Mouse (Mus musculus) heart, adult 11 months (tissue): ENCODE data around the gene Sfmbt2.
A peak's percentile ranks its signal among the peaks of the same experiment; 100 is the strongest.

Experiments
- DNase-seq: peaks from one replicate; pipeline ENCODE4 v3.0.0; 2022

Sfmbt2 gene

DNA sequence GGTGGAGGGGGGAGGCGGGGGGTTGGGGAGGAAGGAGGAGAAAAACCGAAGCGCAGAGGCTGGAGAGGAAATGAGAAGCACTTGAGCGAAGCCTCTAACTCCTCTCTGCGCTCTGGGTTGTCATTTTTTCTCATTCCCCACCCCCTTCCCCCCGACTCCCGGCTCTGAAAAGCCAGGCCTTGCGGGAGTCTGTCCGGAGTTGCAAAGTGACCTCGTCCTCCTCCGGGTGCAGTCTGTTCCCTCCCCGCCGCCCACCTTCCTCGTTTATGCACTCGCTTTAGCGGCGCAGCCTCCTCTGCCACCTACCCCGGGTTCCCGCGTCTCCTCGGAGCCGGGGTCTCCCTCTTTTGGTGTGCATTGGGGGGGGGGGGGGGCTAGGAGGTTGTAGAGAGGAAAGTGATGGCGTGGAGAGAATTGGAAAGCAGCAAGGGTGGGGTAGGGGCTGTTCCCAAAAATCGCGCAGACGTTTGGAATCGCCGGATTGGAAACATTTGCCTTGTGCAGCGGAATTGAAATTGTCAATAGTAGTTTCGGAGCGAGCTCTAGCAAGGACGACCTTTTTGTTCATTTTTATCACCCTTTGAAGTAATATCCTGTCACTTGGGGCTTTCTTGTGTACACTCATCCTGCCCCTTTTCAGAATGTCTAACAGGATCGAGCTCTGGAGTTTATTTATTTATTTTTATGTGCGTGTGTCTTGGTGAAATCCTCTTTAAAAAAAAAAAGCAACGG is 2.6 kb downstream of the Sfmbt2 start:
- DNase-seq: peak; percentile 75

GRCm38 (mm10) chr2:10373508-10374206 is 3.3 kb downstream of the Sfmbt2 start:
- no peak for DNase-seq

DNA sequence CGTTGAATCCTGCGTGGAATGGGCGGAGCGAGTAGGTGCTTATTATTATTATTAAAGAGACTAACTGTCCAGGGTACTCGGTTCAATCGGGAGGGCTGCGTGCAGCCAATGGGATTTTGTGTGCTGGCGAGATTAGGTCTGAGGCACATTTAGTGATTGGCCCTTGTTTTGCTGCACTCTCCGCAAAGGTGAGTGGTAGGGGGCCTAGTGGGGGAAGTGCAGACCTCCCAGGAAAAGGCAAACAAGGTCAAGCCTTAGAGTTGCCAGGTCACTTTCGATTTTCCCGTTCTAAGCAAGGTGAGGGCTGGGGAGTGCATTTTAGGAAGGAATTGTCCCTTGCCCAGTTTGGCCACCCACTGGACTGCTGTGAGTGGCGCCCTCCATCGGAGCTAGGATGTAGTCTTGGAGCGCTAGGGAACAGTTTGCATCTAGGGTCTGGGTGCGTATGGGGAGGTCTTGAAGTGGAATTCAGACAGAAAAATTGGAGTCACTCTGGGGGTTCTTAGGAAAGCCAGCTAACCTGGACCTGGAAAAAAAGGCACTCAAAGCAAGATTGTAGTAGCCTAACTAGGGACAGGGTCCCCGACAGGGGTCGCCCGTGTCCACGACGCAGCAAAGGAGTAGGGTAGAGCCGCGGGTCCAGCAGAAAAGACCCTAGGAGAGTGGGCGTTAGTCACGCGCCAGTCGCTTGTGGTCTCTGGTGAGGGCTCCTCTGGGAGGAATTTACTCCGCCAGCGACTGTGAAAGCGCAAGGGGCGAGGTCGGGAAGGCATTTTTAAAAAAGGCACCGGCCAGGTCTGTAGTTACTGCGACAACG is 4.1 kb downstream of the Sfmbt2 start:
- peak; percentile 83 for DNase-seq

GRCm38 (mm10) chr2:10375024-10375372 is 4.7 kb downstream of the Sfmbt2 start:
- DNase-seq: no peak

- peak; percentile 25 for DNase-seq
Observed at GRCm38 (mm10) chr2:10389988-10390387, 19.7 kb downstream of the Sfmbt2 start.

DNA sequence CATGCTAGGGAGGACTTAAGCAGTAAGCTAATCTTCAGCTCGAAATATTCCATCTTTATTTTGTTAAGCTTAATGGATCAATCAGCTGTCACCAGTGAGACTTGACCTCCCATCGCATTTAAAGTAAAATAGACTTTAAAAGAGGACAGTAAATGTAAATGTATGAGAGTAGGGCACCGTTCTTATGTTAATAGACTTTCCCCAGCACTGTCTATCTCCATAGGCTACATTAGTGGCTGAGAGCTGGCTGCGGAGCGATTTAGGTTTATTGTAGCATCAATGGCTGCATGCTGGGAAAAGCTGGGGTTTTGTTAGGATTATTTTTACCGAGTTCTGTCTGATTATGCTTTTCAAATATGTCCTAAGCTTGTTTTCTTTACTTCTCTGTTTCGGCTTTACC is 20.5 kb downstream of the Sfmbt2 start:
- peak; percentile 21 for DNase-seq

- DNase-seq: no peak
Observed at GRCm38 (mm10) chr2:10395143-10395542, 24.8 kb downstream of the Sfmbt2 start.

DNA sequence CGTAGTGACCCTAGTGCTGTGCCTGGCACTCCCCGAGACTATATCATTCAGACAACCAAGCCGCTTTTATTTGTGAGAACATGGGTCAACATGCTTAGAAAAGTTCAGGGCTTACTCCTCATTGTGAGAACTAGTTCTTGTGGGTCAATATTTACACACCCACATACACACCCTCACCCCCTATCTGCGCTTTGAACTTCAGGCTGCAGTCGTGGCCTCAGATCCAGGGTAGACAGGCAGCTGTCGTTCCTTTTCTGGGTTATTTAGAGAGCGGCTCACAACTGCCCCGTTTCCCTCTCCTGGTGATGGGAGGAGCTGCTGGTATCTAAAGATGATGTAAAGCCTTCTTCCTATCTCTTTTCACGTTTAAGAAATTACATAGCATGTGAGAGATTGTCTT is 27.5 kb downstream of the Sfmbt2 start:
- no peak for DNase-seq

GRCm38 (mm10) chr2:10406151-10406550 is 35.8 kb downstream of the Sfmbt2 start:
- peak; percentile 10 for DNase-seq

- no peak for DNase-seq
Observed at GRCm38 (mm10) chr2:10409422-10409821, 39.1 kb downstream of the Sfmbt2 start.

DNA sequence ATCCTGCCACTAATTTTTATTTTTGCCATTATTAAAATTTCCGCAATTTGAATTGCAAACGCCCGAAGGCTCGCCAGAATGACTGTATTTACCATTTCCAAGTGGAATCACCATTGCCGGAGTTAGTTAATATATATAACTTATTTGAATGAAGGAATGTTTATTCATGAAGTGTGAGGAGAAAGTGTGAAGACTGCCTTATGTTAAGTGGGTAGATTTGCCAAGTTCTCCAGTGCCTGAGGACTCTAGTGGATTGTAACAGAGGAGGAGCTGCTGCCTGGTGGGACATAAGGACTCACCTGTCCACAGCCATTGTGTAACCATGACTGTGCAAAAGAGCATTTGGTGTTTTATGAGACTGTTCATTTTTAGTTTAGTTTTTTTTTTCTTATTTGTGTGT is 39.8 kb downstream of the Sfmbt2 start:
- peak; percentile 4 for DNase-seq

GRCm38 (mm10) chr2:10420944-10421420 is 50.7 kb downstream of the Sfmbt2 start:
- peak; percentile 48 for DNase-seq

- peak; percentile 64 for DNase-seq
Observed at GRCm38 (mm10) chr2:10437290-10437689, 67.0 kb downstream of the Sfmbt2 start.

- peak; percentile 3 for DNase-seq
Observed at GRCm38 (mm10) chr2:10441811-10442210, 71.5 kb downstream of the Sfmbt2 start.

GRCm38 (mm10) chr2:10453577-10453976 is 83.3 kb downstream of the Sfmbt2 start:
- peak; percentile 21 for DNase-seq

DNA sequence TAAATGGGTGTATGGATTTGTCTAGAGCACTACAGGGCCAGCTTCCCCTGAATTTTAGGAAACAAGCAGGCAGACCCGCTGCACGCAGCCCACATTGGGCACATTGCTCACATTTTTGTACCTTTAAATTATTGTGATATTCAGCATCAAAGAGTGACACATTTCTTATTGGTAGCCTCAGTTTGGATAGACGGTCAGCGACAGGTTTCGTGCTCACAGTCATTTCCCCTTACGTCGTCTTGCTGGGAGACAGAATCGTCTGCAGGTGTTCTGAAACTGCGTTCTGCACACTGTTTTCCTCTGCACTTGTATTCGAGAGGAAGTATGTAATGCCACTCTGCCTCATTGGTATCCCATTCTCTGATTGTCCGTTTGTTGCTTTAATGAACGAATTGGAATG is 88.0 kb downstream of the Sfmbt2 start:
- DNase-seq: peak; percentile 56

DNA sequence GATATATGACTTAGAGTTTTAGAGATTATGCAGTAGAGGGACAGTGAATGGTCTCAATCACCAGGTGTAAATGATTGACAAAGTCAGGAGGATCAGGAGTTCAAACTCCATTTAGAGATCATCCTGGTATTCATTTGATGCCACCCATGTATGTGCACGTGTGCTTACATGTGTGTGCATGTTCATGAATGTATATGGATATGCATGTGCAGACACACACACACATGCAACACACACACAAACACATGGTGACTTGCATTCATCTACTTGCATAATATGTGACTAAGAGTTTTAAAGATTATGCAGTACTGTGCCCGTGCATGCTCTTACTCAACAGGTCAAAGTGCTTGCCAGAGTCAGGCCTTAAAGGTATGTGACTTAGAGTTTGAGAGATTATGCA is 146.2 kb downstream of the Sfmbt2 start:
- DNase-seq: no peak

DNA sequence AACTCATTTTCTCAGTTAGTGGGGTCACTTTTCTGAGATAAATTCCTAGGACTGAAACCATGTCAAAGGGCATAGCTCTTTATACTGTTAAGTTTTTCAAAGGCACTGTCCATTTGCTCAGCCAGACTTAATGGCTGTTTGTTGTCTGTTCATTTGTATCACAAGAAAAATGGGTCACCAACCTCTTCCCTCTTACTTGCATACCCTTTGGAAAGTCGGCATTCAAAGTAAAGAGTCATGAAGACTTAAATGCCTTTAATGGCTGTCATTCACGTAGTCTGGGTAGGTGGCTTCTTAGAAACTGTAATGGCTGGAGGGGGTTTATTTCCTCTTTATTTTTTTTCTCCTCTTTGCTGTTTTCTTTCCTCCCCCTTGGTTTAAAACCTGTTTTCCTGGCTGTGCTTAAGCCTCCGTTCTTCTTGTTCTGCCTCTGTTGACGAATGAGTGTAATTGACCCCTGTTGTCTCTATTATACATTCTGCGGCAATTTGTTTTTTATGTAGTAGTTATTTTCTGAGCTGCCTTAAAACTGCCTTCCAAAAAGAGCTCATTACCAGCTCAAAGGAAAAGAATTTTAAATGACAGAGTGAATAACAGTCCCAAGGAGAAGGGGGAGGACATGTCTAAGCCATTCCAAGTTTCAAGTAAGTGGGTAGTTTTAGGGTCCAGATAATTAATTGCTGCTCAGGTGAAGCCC is 151.6 kb downstream of the Sfmbt2 start:
- DNase-seq: no peak

GRCm38 (mm10) chr2:10525622-10526021 is 155.3 kb downstream of the Sfmbt2 start:
- DNase-seq: no peak

GRCm38 (mm10) chr2:10541762-10542161 is 171.5 kb downstream of the Sfmbt2 start:
- DNase-seq: no peak

DNA sequence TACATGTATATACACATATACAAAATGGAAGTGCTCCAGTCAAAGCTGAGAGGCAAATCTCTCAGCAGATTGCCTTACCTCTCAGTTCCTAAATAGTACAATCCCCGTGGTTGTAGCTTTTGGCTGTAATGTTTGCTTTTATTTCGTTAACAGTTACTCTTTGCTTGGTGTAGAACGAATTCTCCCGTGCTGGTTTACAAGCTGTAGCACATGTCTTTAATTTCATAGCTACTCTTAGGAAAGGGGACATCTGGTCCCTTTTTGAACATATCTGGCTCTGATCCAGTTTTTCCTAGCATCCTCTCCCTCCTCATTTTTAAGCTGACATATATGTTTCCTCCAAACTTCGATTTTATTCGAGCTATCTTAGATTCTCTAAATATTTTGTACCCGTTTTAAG is 172.1 kb downstream of the Sfmbt2 start:
- DNase-seq: no peak

GRCm38 (mm10) chr2:10558816-10559215 is 188.5 kb downstream of the Sfmbt2 start:
- DNase-seq: no peak

DNA sequence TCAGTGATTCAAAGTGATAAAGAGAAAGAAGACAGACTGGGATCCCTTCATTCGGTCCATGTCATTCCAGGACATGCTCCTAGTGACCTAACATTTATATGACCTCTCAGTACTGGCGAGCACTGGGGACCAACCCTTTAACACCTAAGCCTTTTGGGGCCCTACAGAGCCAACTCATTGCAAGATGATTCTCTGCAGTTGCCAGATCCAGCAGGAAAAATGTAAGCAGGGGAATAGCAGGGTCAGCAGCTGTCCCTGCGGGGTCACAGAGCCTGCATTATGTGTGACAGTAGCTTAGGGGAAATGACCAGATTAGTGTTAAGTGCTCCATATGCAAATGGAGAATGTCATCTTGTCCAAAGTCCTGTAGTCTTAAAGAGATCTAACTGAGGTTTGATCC is 195.2 kb downstream of the Sfmbt2 start:
- peak; percentile 76 for DNase-seq
